Mouse (Mus musculus): ENCODE measurements around the gene Gm17027.
"Not testable (repeated sequence)": the region's sequence is repeated elsewhere in the genome, so short reads cannot be mapped to it uniquely, and the experiment has no call there.

- not testable (repeated sequence) for TF ChIP-seq CTCF (IDR thresholded peaks at IDR 0.05 in 2 of 3, conservative IDR thresholded peaks at IDR 0.05 in 1 of 3; ENCODE audit: control insufficient read depth in 1 of 3, insufficient read depth in 1 of 3, low read depth in 2 of 3, low read length in 3 of 3, poor library complexity in 1 of 3, severe bottlenecking in 1 of 3); USF2 (IDR thresholded peaks at IDR 0.05; ENCODE audit: borderline replicate concordance in 1 of 2, insufficient read depth in 1 of 2, low read depth in 1 of 2, low read length in 2 of 2); MAX (IDR thresholded peaks at IDR 0.05; ENCODE audit: low read length); MYC (IDR thresholded peaks at IDR 0.05; ENCODE audit: low read depth, low read length); MAZ (IDR thresholded peaks at IDR 0.05; ENCODE audit: low read depth, low read length); POLR2A (IDR thresholded peaks at IDR 0.05; ENCODE audit: control insufficient read depth in 1 of 2, insufficient read depth in 1 of 2, low read depth in 1 of 2, low read length in 2 of 2, poor library complexity in 1 of 2); SIN3A (IDR thresholded peaks at IDR 0.05; ENCODE audit: low read length); TBP (IDR thresholded peaks at IDR 0.05; ENCODE audit: low read depth, low read length); ZC3H11A (IDR thresholded peaks at IDR 0.05; ENCODE audit: low read depth, low read length); CHD2 (IDR thresholded peaks at IDR 0.05; ENCODE audit: low read length)
These were observed 45.2 kb downstream of the Gm17027 start, which contains the start of gene Gm7951 for GRCm38 (mm10) chr14:42117269-42117668.
